ENCODE assay signal across 24 mouse cellular contexts in genomic region chr6:97937139-97937538, GRCm38 (mm10).
DNase-seq lines count a peak whose midpoint lies in the region; ATAC-seq and TF ChIP-seq lines count a peak whose summit lies in the region.
"Had no signal": no experiment of that assay in that cellular context is flagged by ENCODE, and none has a peak within 500 bp of the region (broad histone marks: within the 10 kb centered on the region; RNA-seq: fewer than 3 reads in every experiment).

No protein-coding gene starts in this region.

- H3K9ac ChIP-seq in forebrain, embryonic 14.5 days (ENCODE audit: low read length) = no peak overlapping the region
- H3K9ac ChIP-seq in forebrain, embryonic 16.5 days (replicated peaks; ENCODE audit: low read depth, low read length) = no peak overlapping the region
- H3K9ac ChIP-seq in heart, postnatal 0 days (replicated peaks; ENCODE audit: low read depth, low read length) = no peak overlapping the region
- no peak overlapping the region for H3K9ac ChIP-seq in heart, embryonic 11.5 days (ENCODE audit: low read depth, low read length)
- no peak overlapping the region for H3K9ac ChIP-seq in hindbrain, embryonic 11.5 days (ENCODE audit: low read depth, low read length)
- H3K9ac ChIP-seq: embryonic facial prominence, embryonic 13.5 days; hindbrain, embryonic 15.5 days; kidney, embryonic 15.5 days; limb, embryonic 12.5 days; liver, embryonic 15.5 days; lung, embryonic 15.5 days; midbrain, embryonic 12.5 days; neural tube, embryonic 15.5 days had no signal

- TF ChIP-seq CTCF in heart, postnatal 0 days (IDR thresholded peaks at IDR 0.05; ENCODE audit: low read depth) = no peak

- 43% methylated on average over 5 of the region's 5 CpGs for WGBS in forebrain, embryonic 14.5 days
- WGBS in forebrain, embryonic 16.5 days = 48% methylated on average over 5 of the region's 5 CpGs
- WGBS in heart, postnatal 0 days = 43% methylated on average over 5 of the region's 5 CpGs
- 66% methylated on average over 5 of the region's 5 CpGs for WGBS in heart, embryonic 11.5 days (ENCODE audit: insufficient replicate concordance)
- 80% methylated on average over 5 of the region's 5 CpGs for WGBS in hindbrain, embryonic 11.5 days

- H3K4me1 ChIP-seq in forebrain, embryonic 14.5 days (ENCODE audit: control insufficient read depth, insufficient read depth, low read length) = peaks cover 14% of the 10 kb centered on the region
- peaks cover 17% of the 10 kb centered on the region for H3K4me1 ChIP-seq in forebrain, embryonic 16.5 days (replicated peaks; ENCODE audit: control insufficient read depth, insufficient read depth, low read length)
- H3K4me1 ChIP-seq in heart, postnatal 0 days (ENCODE audit: control insufficient read depth, insufficient read depth) = peaks cover 21% of the 10 kb centered on the region
- peaks cover 15% of the 10 kb centered on the region for H3K4me1 ChIP-seq in heart, embryonic 11.5 days (ENCODE audit: control insufficient read depth, insufficient read depth, low read length)
- no peaks in the 10 kb centered on the region for H3K4me1 ChIP-seq in hindbrain, embryonic 11.5 days (replicated peaks; ENCODE audit: control insufficient read depth, insufficient read depth, low read length)
- H3K4me1 ChIP-seq: embryonic facial prominence, embryonic 13.5 days; kidney, embryonic 15.5 days; liver, embryonic 15.5 days; lung, embryonic 15.5 days had no signal

- TF ChIP-seq EP300 in heart, postnatal 0 days (IDR thresholded peaks at IDR 0.05; ENCODE audit: low read depth) = no peak

- no peaks in the 10 kb centered on the region for H3K9me3 ChIP-seq in forebrain, embryonic 14.5 days (replicated peaks; ENCODE audit: control insufficient read depth, low read length)
- no peaks in the 10 kb centered on the region for H3K9me3 ChIP-seq in forebrain, embryonic 16.5 days (ENCODE audit: control insufficient read depth, low read length)
- H3K9me3 ChIP-seq in heart, postnatal 0 days (replicated peaks; ENCODE audit: control insufficient read depth, low read length) = no peaks in the 10 kb centered on the region
- no peaks in the 10 kb centered on the region for H3K9me3 ChIP-seq in heart, embryonic 11.5 days (replicated peaks; ENCODE audit: control insufficient read depth, low read length)
- no peaks in the 10 kb centered on the region for H3K9me3 ChIP-seq in hindbrain, embryonic 11.5 days (ENCODE audit: control insufficient read depth, low read length)
- H3K9me3 ChIP-seq: embryonic facial prominence, embryonic 13.5 days; hindbrain, embryonic 15.5 days; kidney, embryonic 15.5 days; limb, embryonic 12.5 days; liver, embryonic 15.5 days; lung, embryonic 15.5 days; midbrain, embryonic 12.5 days; neural tube, embryonic 15.5 days had no signal

- no peak overlapping the region for H3K27ac ChIP-seq in forebrain, embryonic 14.5 days (ENCODE audit: low read depth, low read length)
- no peak overlapping the region for H3K27ac ChIP-seq in forebrain, embryonic 16.5 days (ENCODE audit: low read length)
- 0 out of 2 replicates have a peak overlapping the region, but pooled peaks have one; percentile 17 for H3K27ac ChIP-seq in heart, postnatal 0 days (ENCODE audit: low read depth)
- H3K27ac ChIP-seq in heart, embryonic 11.5 days (ENCODE audit: low read depth, low read length) = no peak overlapping the region
- no peak overlapping the region for H3K27ac ChIP-seq in hindbrain, embryonic 11.5 days (ENCODE audit: low read depth, low read length)
- H3K27ac ChIP-seq: embryonic facial prominence, embryonic 13.5 days; hindbrain, embryonic 15.5 days; kidney, embryonic 15.5 days; limb, embryonic 12.5 days; liver, embryonic 15.5 days; lung, embryonic 15.5 days; midbrain, embryonic 12.5 days; neural tube, embryonic 15.5 days had no signal

- ATAC-seq in forebrain, embryonic 14.5 days = peak; percentile 37; the same call in 1 of the 2 replicates
- ATAC-seq in forebrain, embryonic 16.5 days = no peak
- ATAC-seq in heart, postnatal 0 days (ENCODE audit: insufficient read depth, low read depth) = no peak
- no peak for ATAC-seq in heart, embryonic 11.5 days (replicated peaks; ENCODE audit: insufficient number of reproducible peaks, low FRiP score, low TSS enrichment)
- ATAC-seq in hindbrain, embryonic 11.5 days (ENCODE audit: low FRiP score) = no peak
- ATAC-seq: CD4-positive, CD25-positive, alpha-beta regulatory T cell, adult 4 months had no signal

- H3K4me2 ChIP-seq in forebrain, embryonic 14.5 days (ENCODE audit: low read length) = no peak overlapping the region
- H3K4me2 ChIP-seq in forebrain, embryonic 16.5 days (ENCODE audit: low read length) = no peak overlapping the region
- H3K4me2 ChIP-seq in heart, postnatal 0 days (ENCODE audit: low read depth, low read length) = no peak overlapping the region
- no peak overlapping the region for H3K4me2 ChIP-seq in heart, embryonic 11.5 days
- no peak overlapping the region for H3K4me2 ChIP-seq in hindbrain, embryonic 11.5 days (replicated peaks; ENCODE audit: low read depth, low read length)
- H3K4me2 ChIP-seq: embryonic facial prominence, embryonic 13.5 days; kidney, embryonic 15.5 days; limb, embryonic 12.5 days; liver, embryonic 15.5 days; lung, embryonic 15.5 days had no signal

- H3K36me3 ChIP-seq in forebrain, embryonic 14.5 days (ENCODE audit: control insufficient read depth, insufficient read depth, low read length) = no peaks in the 10 kb centered on the region
- H3K36me3 ChIP-seq in forebrain, embryonic 16.5 days (ENCODE audit: control insufficient read depth, insufficient read depth) = no peaks in the 10 kb centered on the region
- H3K36me3 ChIP-seq in heart, postnatal 0 days (replicated peaks; ENCODE audit: control insufficient read depth, insufficient read depth, low read length) = peaks cover 7% of the 10 kb centered on the region; the same call in 1 of the 2 replicates
- no peaks in the 10 kb centered on the region for H3K36me3 ChIP-seq in heart, embryonic 11.5 days (ENCODE audit: control insufficient read depth, insufficient read depth, low read length)
- H3K36me3 ChIP-seq in hindbrain, embryonic 11.5 days (ENCODE audit: control insufficient read depth, insufficient read depth, low read length) = no peaks in the 10 kb centered on the region
- H3K36me3 ChIP-seq: embryonic facial prominence, embryonic 13.5 days; hindbrain, embryonic 15.5 days; kidney, embryonic 15.5 days; limb, embryonic 12.5 days; liver, embryonic 15.5 days; lung, embryonic 15.5 days; midbrain, embryonic 12.5 days; neural tube, embryonic 15.5 days had no signal

- DNase-seq in forebrain, embryonic 14.5 days (ENCODE audit: low spot score) = no peak
- no peak for DNase-seq in heart, postnatal 0 days (ENCODE audit: low spot score)
- peak; percentile 14 for DNase-seq in Muller cell, postnatal 12 days (ENCODE audit: inconsistent ontology term)
- peak; percentile 27 for DNase-seq in lung, postnatal 36 days
- DNase-seq in hindbrain, embryonic 11.5 days (ENCODE audit: low spot score) = no peak
- DNase-seq: adrenal gland, postnatal 25 days; cerebellum, adult 11-12 months; cerebellum, adult 9-11 months; gastrocnemius, postnatal 10 days; kidney, adult 18-20 months; kidney, postnatal 25 days; right cerebral cortex, postnatal 14 days; thymus, postnatal 4 days had no signal

- no peaks in the 10 kb centered on the region; the same call in 1 of the 2 replicates for H3K27me3 ChIP-seq in forebrain, embryonic 14.5 days (replicated peaks; ENCODE audit: control insufficient read depth, insufficient read depth, low read length)
- H3K27me3 ChIP-seq in forebrain, embryonic 16.5 days (replicated peaks; ENCODE audit: control insufficient read depth, insufficient read depth, low read length) = peaks cover 5% of the 10 kb centered on the region; the same call in 1 of the 2 replicates
- no peaks in the 10 kb centered on the region for H3K27me3 ChIP-seq in heart, postnatal 0 days (ENCODE audit: control insufficient read depth, insufficient read depth, low read length)
- H3K27me3 ChIP-seq in heart, embryonic 11.5 days (ENCODE audit: control insufficient read depth, insufficient read depth, low read length) = no peaks in the 10 kb centered on the region
- H3K27me3 ChIP-seq in hindbrain, embryonic 11.5 days (ENCODE audit: control insufficient read depth, insufficient read depth, low read length) = no peaks in the 10 kb centered on the region
- H3K27me3 ChIP-seq: embryonic facial prominence, embryonic 13.5 days; hindbrain, embryonic 15.5 days; kidney, embryonic 15.5 days; limb, embryonic 12.5 days; liver, embryonic 15.5 days; lung, embryonic 15.5 days; neural tube, embryonic 15.5 days had no signal

- H3K4me3 ChIP-seq in forebrain, embryonic 14.5 days (ENCODE audit: low read depth, low read length) = no peak overlapping the region
- no peak overlapping the region for H3K4me3 ChIP-seq in forebrain, embryonic 16.5 days (replicated peaks; ENCODE audit: low read length)
- H3K4me3 ChIP-seq in heart, postnatal 0 days (ENCODE audit: low read depth, low read length) = no peak overlapping the region
- no peak overlapping the region for H3K4me3 ChIP-seq in heart, embryonic 11.5 days (ENCODE audit: low read depth, low read length)
- H3K4me3 ChIP-seq in hindbrain, embryonic 11.5 days (ENCODE audit: low read depth, low read length) = no peak overlapping the region
- H3K4me3 ChIP-seq: embryonic facial prominence, embryonic 13.5 days; hindbrain, embryonic 15.5 days; kidney, embryonic 15.5 days; limb, embryonic 12.5 days; liver, embryonic 15.5 days; lung, embryonic 15.5 days; midbrain, embryonic 12.5 days; neural tube, embryonic 15.5 days had no signal

Comparison
In these comparisons a context has a peak if more than half of its experiments do, and no peak if none do; other contexts are left out.
1. DNase-seq: peak in Muller cell, postnatal 12 days (single experiment) and lung, postnatal 36 days (single experiment); none in forebrain, embryonic 14.5 days (single experiment), heart, postnatal 0 days (single experiment) and hindbrain, embryonic 11.5 days (single experiment).